ENCODE assay signal across 19 mouse cellular contexts in genomic region chr9:88363102-88363501, GRCm38 (mm10). TPM values are rescaled to one million over a fixed set of nuclear protein-coding genes. Genes with fewer than 3 reads are reported as not detected.
DNase-seq lines count a peak whose midpoint lies in the region; ATAC-seq lines count a peak whose summit lies in the region.
"Had no signal": no experiment of that assay in that cellular context is flagged by ENCODE, and none has a peak within 500 bp of the region (broad histone marks: within the 10 kb centered on the region; RNA-seq: fewer than 3 reads in every experiment).

No protein-coding gene starts in this region.

- H3K4me1 ChIP-seq in hindbrain, embryonic 15.5 days (replicated peaks) = no peaks in the 10 kb centered on the region
- peaks cover 12% of the 10 kb centered on the region; the same call in 1 of the 2 replicates for H3K4me1 ChIP-seq in hindbrain, embryonic 10.5 days (replicated peaks)
- H3K4me1 ChIP-seq in forebrain, embryonic 12.5 days = peaks cover 4% of the 10 kb centered on the region

- 0 out of 2 replicates have a peak overlapping the region, but pooled peaks have one; percentile 41 for H3K27ac ChIP-seq in hindbrain, embryonic 15.5 days (replicated peaks)
- no peak overlapping the region for H3K27ac ChIP-seq in hindbrain, embryonic 10.5 days
- H3K27ac ChIP-seq in forebrain, embryonic 12.5 days = no peak overlapping the region
- H3K27ac ChIP-seq: forebrain, embryonic 15.5 days; liver, embryonic 14.5 days had no signal

- no peak for DNase-seq in frontal cortex, postnatal 10 days (ENCODE audit: low spot score in 2 of 2)
- DNase-seq in hindbrain, embryonic 10.5 days (ENCODE audit: low spot score) = no peak
- peak; percentile 5 for DNase-seq in adipocyte (ENCODE audit: low spot score)
- DNase-seq in cerebellum, adult 9-10 months = peak; percentile 96
- DNase-seq in natural killer cell, adult 2 months (ENCODE audit: low spot score in 2 of 2) = no peak
- DNase-seq: embryo, embryonic 11 days; gastrocnemius, adult 2 months; kidney, postnatal 10 days; right cerebral cortex, postnatal 25 days; thymus, postnatal 4 days had no signal

- ATAC-seq in frontal cortex, adult (ENCODE audit: low TSS enrichment) = peak; percentile 66
- peak; percentile 56; the same call in 1 of the 2 replicates for ATAC-seq in hindbrain, embryonic 15.5 days (ENCODE audit: low FRiP score, low read depth)
- no peak for ATAC-seq in forebrain, embryonic 12.5 days (ENCODE audit: low FRiP score)
- ATAC-seq: intestine, postnatal 0 days; lung, postnatal 0 days had no signal

- no peak overlapping the region for H3K9ac ChIP-seq in hindbrain, embryonic 15.5 days
- H3K9ac ChIP-seq in forebrain, embryonic 12.5 days = no peak overlapping the region
- H3K9ac ChIP-seq: forebrain, embryonic 15.5 days; heart, embryonic 13.5 days; liver, embryonic 14.5 days had no signal

- no peak overlapping the region for H3K4me3 ChIP-seq in hindbrain, embryonic 15.5 days
- no peak overlapping the region for H3K4me3 ChIP-seq in hindbrain, embryonic 10.5 days
- no peak overlapping the region for H3K4me3 ChIP-seq in forebrain, embryonic 12.5 days (replicated peaks)
- H3K4me3 ChIP-seq: forebrain, embryonic 15.5 days; gastrocnemius, adult 2 months; heart, embryonic 13.5 days had no signal

- H3K36me3 ChIP-seq in hindbrain, embryonic 15.5 days = no peaks in the 10 kb centered on the region
- no peaks in the 10 kb centered on the region for H3K36me3 ChIP-seq in hindbrain, embryonic 10.5 days
- H3K36me3 ChIP-seq in forebrain, embryonic 12.5 days (replicated peaks) = no peaks in the 10 kb centered on the region
- H3K36me3 ChIP-seq: forebrain, embryonic 15.5 days had no signal

- no peak overlapping the region for H3K4me2 ChIP-seq in hindbrain, embryonic 15.5 days
- no peak overlapping the region for H3K4me2 ChIP-seq in forebrain, embryonic 12.5 days
- H3K4me2 ChIP-seq: forebrain, embryonic 15.5 days; heart, embryonic 13.5 days had no signal

- H3K9me3 ChIP-seq in hindbrain, embryonic 15.5 days = no peaks in the 10 kb centered on the region
- H3K9me3 ChIP-seq in hindbrain, embryonic 10.5 days = no peaks in the 10 kb centered on the region
- no peaks in the 10 kb centered on the region for H3K9me3 ChIP-seq in forebrain, embryonic 12.5 days
- H3K9me3 ChIP-seq: forebrain, embryonic 15.5 days; heart, embryonic 13.5 days; megakaryocyte, embryonic 14.5 days had no signal

- 80% methylated on average over 3 of the region's 3 CpGs for WGBS in hindbrain, embryonic 15.5 days
- 93% methylated on average over 3 of the region's 3 CpGs for WGBS in hindbrain, embryonic 10.5 days
- 96% methylated on average over 3 of the region's 3 CpGs for WGBS in forebrain, embryonic 12.5 days

- no peaks in the 10 kb centered on the region for H3K27me3 ChIP-seq in hindbrain, embryonic 15.5 days
- H3K27me3 ChIP-seq in hindbrain, embryonic 10.5 days (ENCODE audit: insufficient read depth, poor library complexity, severe bottlenecking) = no peaks in the 10 kb centered on the region
- H3K27me3 ChIP-seq in forebrain, embryonic 12.5 days = no peaks in the 10 kb centered on the region
- H3K27me3 ChIP-seq: forebrain, embryonic 15.5 days; heart, embryonic 13.5 days; megakaryocyte, embryonic 14.5 days had no signal

RNA-seq across cellular contexts. Expression of gene Nt5e, which starts 36.1 kb away (rescaled TPM):
- 1.2 TPM in 2 replicates for polyA plus RNA-seq in hindbrain, embryonic 15.5 days (2015; fragmentation: Nextera tagmentation; extraction: Ambion mirVana)
- 0.95 and 1.3 TPM in 2 replicates for polyA plus RNA-seq in hindbrain, embryonic 10.5 days (2016; fragmentation: Nextera tagmentation; extraction: Ambion mirVana)
- 0.60 and 0.78 TPM in 2 replicates for polyA plus RNA-seq in forebrain, embryonic 12.5 days (2016; fragmentation: Nextera tagmentation; extraction: Ambion mirVana)

Comparison
In these comparisons a context has a peak if more than half of its experiments do, and no peak if none do; other contexts are left out.
1. DNase-seq: peak in adipocyte (single experiment) and cerebellum, adult 9-10 months (single experiment); none in frontal cortex, postnatal 10 days (0 of 2), hindbrain, embryonic 10.5 days (single experiment) and natural killer cell, adult 2 months (0 of 2).